Comparison of ENCODE assay signal across 39 mouse cellular contexts in the genomic region with DNA sequence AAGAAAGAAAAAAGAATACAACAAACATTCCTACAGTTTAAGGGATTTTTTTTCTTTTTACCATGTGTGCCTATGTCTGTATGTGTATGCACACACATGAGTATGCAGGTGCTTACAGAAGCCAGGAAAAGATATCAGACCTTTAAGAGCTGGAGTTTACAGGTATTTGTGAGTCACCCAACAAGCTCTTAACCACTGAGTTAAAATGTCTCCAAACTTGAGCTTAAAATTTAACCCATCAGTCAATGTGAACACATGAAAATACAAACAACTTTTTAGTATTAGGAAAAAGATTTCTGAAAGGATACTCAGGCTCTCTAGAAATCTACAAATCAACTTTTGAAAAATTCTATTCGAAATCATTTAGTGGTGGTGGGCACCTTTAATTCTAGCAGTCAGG. TPM values are rescaled to one million over a fixed set of nuclear protein-coding genes. Genes with fewer than 3 reads are reported as not detected.
"Had no signal": no experiment of that assay in that cellular context is flagged by ENCODE, and none has a peak within 500 bp of the region (broad histone marks: within the 10 kb centered on the region; RNA-seq: fewer than 3 reads in every experiment).

No protein-coding gene starts in this region.

- H3K4me2 ChIP-seq: embryonic facial prominence, embryonic 12.5 days; embryonic facial prominence, embryonic 13.5 days; embryonic facial prominence, embryonic 15.5 days; forebrain, embryonic 12.5 days; forebrain, embryonic 13.5 days; forebrain, embryonic 15.5 days had no signal

- H3K27ac ChIP-seq: embryonic facial prominence, embryonic 10.5 days; embryonic facial prominence, embryonic 12.5 days; embryonic facial prominence, embryonic 13.5 days; embryonic facial prominence, embryonic 15.5 days; forebrain, embryonic 10.5 days; forebrain, embryonic 12.5 days; forebrain, embryonic 13.5 days; forebrain, embryonic 15.5 days; gastrocnemius, adult 2 months had no signal

- H3K9me3 ChIP-seq: embryonic facial prominence, embryonic 10.5 days; embryonic facial prominence, embryonic 12.5 days; embryonic facial prominence, embryonic 13.5 days; embryonic facial prominence, embryonic 15.5 days; forebrain, embryonic 10.5 days; forebrain, embryonic 12.5 days; forebrain, embryonic 13.5 days; forebrain, embryonic 15.5 days had no signal

- H3K27me3 ChIP-seq: embryonic facial prominence, embryonic 12.5 days; embryonic facial prominence, embryonic 13.5 days; embryonic facial prominence, embryonic 15.5 days; forebrain, embryonic 12.5 days; forebrain, embryonic 13.5 days; forebrain, embryonic 15.5 days had no signal

- H3K4me3 ChIP-seq: embryonic facial prominence, embryonic 10.5 days; embryonic facial prominence, embryonic 12.5 days; embryonic facial prominence, embryonic 13.5 days; embryonic facial prominence, embryonic 15.5 days; erythroblast, embryonic 14.5 days; forebrain, embryonic 10.5 days; forebrain, embryonic 12.5 days; forebrain, embryonic 13.5 days; forebrain, embryonic 15.5 days; gastrocnemius, adult 2 months had no signal

- H3K4me1 ChIP-seq: embryonic facial prominence, embryonic 10.5 days; embryonic facial prominence, embryonic 12.5 days; forebrain, embryonic 10.5 days; forebrain, embryonic 12.5 days had no signal

- H3K9ac ChIP-seq: embryonic facial prominence, embryonic 12.5 days; embryonic facial prominence, embryonic 13.5 days; embryonic facial prominence, embryonic 15.5 days; forebrain, embryonic 12.5 days; forebrain, embryonic 13.5 days; forebrain, embryonic 15.5 days; forebrain, postnatal 0 days had no signal

- ATAC-seq: forebrain, embryonic 13.5 days; forebrain, embryonic 14.5 days; forebrain, embryonic 15.5 days; forebrain, embryonic 16.5 days; forebrain, postnatal 0 days had no signal

- DNase-seq: cerebellum, adult 18-20 months; cerebellum, adult 2 months; cerebellum, adult 8-10 months; cerebellum, adult 9-10 months; cerebellum, adult 9-11 months; cerebellum, postnatal 10 days; cerebellum, postnatal 14 days; cerebellum, postnatal 25 days; cerebellum, postnatal 36 days; embryo, embryonic 11 days; forebrain, postnatal 0 days; gastrocnemius, adult 2 months; gastrocnemius, postnatal 10 days; gastrocnemius, postnatal 14 days; gastrocnemius, postnatal 25 days; gastrocnemius, postnatal 36 days; heart, adult 11 months had no signal

RNA-seq across cellular contexts. Expression of a gene that starts 18.0 kb away (rescaled TPM):
- total RNA-seq: common myeloid progenitor, adult 5-6 weeks; forebrain, postnatal 0 days; gastrocnemius, adult 18-20 months; gastrocnemius, adult 2 months; gastrocnemius, adult 8-10 months; gastrocnemius, postnatal 10 days; gastrocnemius, postnatal 14 days; gastrocnemius, postnatal 25 days; gastrocnemius, postnatal 36 days; gastrocnemius, postnatal 4 days; granulocyte monocyte progenitor cell, adult 5-6 weeks had no signal
- polyA plus RNA-seq: cerebellum, adult 2 months; cortical plate, adult 2 months; embryonic facial prominence, embryonic 10.5 days; embryonic facial prominence, embryonic 11.5 days; embryonic facial prominence, embryonic 12.5 days; embryonic facial prominence, embryonic 13.5 days; embryonic facial prominence, embryonic 14.5 days; embryonic facial prominence, embryonic 15.5 days; erythroblast, embryonic 14.5 days; forebrain, embryonic 10.5 days; forebrain, embryonic 11.5 days; forebrain, embryonic 12.5 days; forebrain, embryonic 13.5 days; forebrain, embryonic 14.5 days; forebrain, embryonic 15.5 days; forebrain, embryonic 16.5 days; forebrain, postnatal 0 days; frontal cortex, adult 2 months; gonadal fat pad, adult 2 months had no signal
